Mouse (Mus musculus) kidney, adult 2 months (tissue): ENCODE measurements around the gene Gsk3b.

ENCODE experiments used
- CTCF ChIP-seq: fragments of 200-500 bp; conservative IDR thresholded peaks from 2 replicates; pipeline ENCODE4 v1.5.1; 2011; ENCODE audit warnings: low read depth, mild to moderate bottlenecking, control low read depth, low read length, moderate library complexity, mixed read lengths; ENCODE audit not compliant: insufficient read depth, insufficient read length
- POLR2A ChIP-seq: fragments of 200-500 bp; IDR thresholded peaks from one replicate; pipeline ENCODE4 v1.6.1; 2011; ENCODE audit warnings: low read depth, low read length, control low read depth

GRCm38 (mm10) chr16:38080201-38080600 is 8.6 kb upstream of the Gsk3b start:
- TF ChIP-seq CTCF (no peak), POLR2A (no peak)
